ENCODE assay signal across 8 mouse cellular contexts in genomic region chr2:174672506-174673190, GRCm38 (mm10). TPM values are rescaled to one million over a fixed set of nuclear protein-coding genes. Genes with fewer than 3 reads are reported as not detected.
DNase-seq lines count a peak whose midpoint lies in the region; ATAC-seq and TF ChIP-seq lines count a peak whose summit lies in the region.

No protein-coding gene starts in this region.

- no peaks in the 10 kb centered on the region for H3K9me3 ChIP-seq in forebrain, postnatal 0 days (ENCODE audit: low read length)
- H3K9me3 ChIP-seq in hindbrain, embryonic 16.5 days (ENCODE audit: control insufficient read depth, low read length) = no peaks in the 10 kb centered on the region
- H3K9me3 ChIP-seq in liver, embryonic 11.5 days (ENCODE audit: control insufficient read depth, low read length) = no peaks in the 10 kb centered on the region
- H3K9me3 ChIP-seq in midbrain, postnatal 0 days (ENCODE audit: low read length) = no peaks in the 10 kb centered on the region

- ATAC-seq in forebrain, postnatal 0 days = no peak
- no peak for ATAC-seq in hindbrain, embryonic 16.5 days
- peak; percentile 62 for ATAC-seq in liver, embryonic 11.5 days (replicated peaks; ENCODE audit: low FRiP score)
- no peak for ATAC-seq in midbrain, postnatal 0 days (ENCODE audit: low FRiP score)

- peak overlapping the region; percentile 43 for H3K4me3 ChIP-seq in bone marrow, adult 2 months (replicated peaks; ENCODE audit: control insufficient read depth, low read depth, low read length)
- no peak overlapping the region for H3K4me3 ChIP-seq in forebrain, postnatal 0 days (ENCODE audit: low read depth, low read length)
- H3K4me3 ChIP-seq in hindbrain, embryonic 16.5 days (ENCODE audit: low read length) = no peak overlapping the region
- H3K4me3 ChIP-seq in liver, embryonic 11.5 days (ENCODE audit: low read depth, low read length) = peak overlapping the region; percentile 47; the same call in 1 of the 2 replicates
- no peak overlapping the region for H3K4me3 ChIP-seq in midbrain, postnatal 0 days (ENCODE audit: low read depth, low read length)

- H3K4me2 ChIP-seq in forebrain, postnatal 0 days (ENCODE audit: low read depth) = peak overlapping the region; percentile 97
- peak overlapping the region; percentile 95 for H3K4me2 ChIP-seq in hindbrain, embryonic 16.5 days (ENCODE audit: low read length)
- H3K4me2 ChIP-seq in liver, embryonic 11.5 days = peak overlapping the region; percentile 87
- H3K4me2 ChIP-seq in midbrain, postnatal 0 days (ENCODE audit: low read depth, low read length, poor library complexity, severe bottlenecking) = peak overlapping the region; percentile 98

- H3K27ac ChIP-seq in bone marrow, adult 2 months (ENCODE audit: control insufficient read depth, insufficient read depth, low read depth, low read length, poor library complexity) = no peak overlapping the region
- no peak overlapping the region for H3K27ac ChIP-seq in forebrain, postnatal 0 days (ENCODE audit: low read depth, low read length)
- no peak overlapping the region for H3K27ac ChIP-seq in hindbrain, embryonic 16.5 days (ENCODE audit: low read depth, low read length)
- H3K27ac ChIP-seq in liver, embryonic 11.5 days (ENCODE audit: low read depth, low read length) = no peak overlapping the region
- no peak overlapping the region for H3K27ac ChIP-seq in midbrain, postnatal 0 days (ENCODE audit: low read depth, low read length)

- WGBS in bone marrow, adult 2 months = 49% methylated on average over 11 of the region's 11 CpGs
- WGBS in forebrain, postnatal 0 days = 34% methylated on average over 11 of the region's 11 CpGs
- WGBS in hindbrain, embryonic 16.5 days = 31% methylated on average over 11 of the region's 11 CpGs
- 18% methylated on average over 11 of the region's 11 CpGs for WGBS in liver, embryonic 11.5 days
- 29% methylated on average over 11 of the region's 11 CpGs for WGBS in midbrain, postnatal 0 days

- no peaks in the 10 kb centered on the region for H3K36me3 ChIP-seq in forebrain, postnatal 0 days (ENCODE audit: insufficient read depth)
- no peaks in the 10 kb centered on the region for H3K36me3 ChIP-seq in hindbrain, embryonic 16.5 days (ENCODE audit: control insufficient read depth, insufficient read depth, low read length)
- no peaks in the 10 kb centered on the region for H3K36me3 ChIP-seq in liver, embryonic 11.5 days (ENCODE audit: control insufficient read depth, insufficient read depth, low read length)
- no peaks in the 10 kb centered on the region for H3K36me3 ChIP-seq in midbrain, postnatal 0 days (ENCODE audit: insufficient read depth, low read length)

- TF ChIP-seq CTCF in bone marrow, adult 2 months (IDR thresholded peaks at IDR 0.05; ENCODE audit: control insufficient read depth, insufficient read depth, low read length) = peak; percentile 56
- peak; percentile 36 for TF ChIP-seq CTCF in forebrain, postnatal 0 days (IDR thresholded peaks at IDR 0.05; ENCODE audit: low read depth)
- TF ChIP-seq CTCF in midbrain, postnatal 0 days (IDR thresholded peaks at IDR 0.05) = peak; percentile 44

- peak; percentile 5 for DNase-seq in cerebellum, adult 9-10 months
- DNase-seq in cerebellum, adult 11-12 months = no peak
- DNase-seq in forebrain, postnatal 0 days = no peak
- DNase-seq in liver, embryonic 11.5 days (ENCODE audit: low spot score) = peak; percentile 49
- DNase-seq in midbrain, postnatal 0 days (ENCODE audit: low spot score) = no peak
- peak; percentile 52 for DNase-seq in testis, postnatal 10 days (ENCODE audit: low spot score)

- no peak overlapping the region for H3K9ac ChIP-seq in forebrain, postnatal 0 days
- no peak overlapping the region for H3K9ac ChIP-seq in hindbrain, embryonic 16.5 days (ENCODE audit: low read depth, low read length)
- no peak overlapping the region for H3K9ac ChIP-seq in liver, embryonic 11.5 days (ENCODE audit: low read depth, low read length)
- H3K9ac ChIP-seq in midbrain, postnatal 0 days (replicated peaks; ENCODE audit: low read length, poor library complexity, severe bottlenecking) = no peak overlapping the region

- TF ChIP-seq POLR2A in bone marrow, adult 2 months (IDR thresholded peaks at IDR 0.05; ENCODE audit: borderline replicate concordance, control insufficient read depth, low read depth, low read length) = no peak

- H3K4me1 ChIP-seq in bone marrow, adult 2 months (ENCODE audit: control insufficient read depth, insufficient read depth, low read length) = no peaks in the 10 kb centered on the region
- no peaks in the 10 kb centered on the region for H3K4me1 ChIP-seq in forebrain, postnatal 0 days (ENCODE audit: insufficient read depth)
- peaks cover 18% of the 10 kb centered on the region for H3K4me1 ChIP-seq in hindbrain, embryonic 16.5 days (ENCODE audit: control insufficient read depth, insufficient read depth, low read depth, low read length)
- H3K4me1 ChIP-seq in liver, embryonic 11.5 days (replicated peaks; ENCODE audit: control insufficient read depth, insufficient read depth, low read length) = peaks cover 3% of the 10 kb centered on the region; the same call in 1 of the 2 replicates
- H3K4me1 ChIP-seq in midbrain, postnatal 0 days (ENCODE audit: insufficient read depth, low read length) = 0 out of 2 replicates have a peak, but pooled peaks cover 5% of the 10 kb centered on the region

- 0 out of 2 replicates have a peak, but pooled peaks cover 3% of the 10 kb centered on the region for H3K27me3 ChIP-seq in forebrain, postnatal 0 days (ENCODE audit: insufficient read depth, low read length)
- H3K27me3 ChIP-seq in hindbrain, embryonic 16.5 days (replicated peaks; ENCODE audit: control insufficient read depth, insufficient read depth, low read length) = no peaks in the 10 kb centered on the region
- H3K27me3 ChIP-seq in liver, embryonic 11.5 days (replicated peaks; ENCODE audit: control insufficient read depth, insufficient read depth, low read length) = peaks cover 20% of the 10 kb centered on the region
- H3K27me3 ChIP-seq in midbrain, postnatal 0 days (ENCODE audit: insufficient read depth, low read length) = no peaks in the 10 kb centered on the region; the same call in 1 of the 2 replicates

RNA-seq across cellular contexts. Expression of gene Zfp831, which starts 29.3 kb away (rescaled TPM):
- 2.0 and 6.0 TPM in 2 replicates for polyA plus RNA-seq in bone marrow, adult 2 months (2011; ENCODE audit: insufficient read depth, insufficient read length, low replicate concordance, missing spikeins)
- total RNA-seq in forebrain, postnatal 0 days (2014; rRNA removed) = under 0.01 and 0.15 TPM in 2 replicates
- polyA plus RNA-seq in forebrain, postnatal 0 days (2015; fragmentation: Nextera tagmentation; extraction: Ambion mirVana) = 0.02 TPM in 1 of 2 replicates, not detected in the other
- not detected in 2 replicates for polyA plus RNA-seq in hindbrain, embryonic 16.5 days (2015; fragmentation: Nextera tagmentation; extraction: Ambion mirVana)
- 0.01 TPM in 1 of 2 replicates, not detected in the other for polyA plus RNA-seq in liver, embryonic 11.5 days (2014; fragmentation: Nextera tagmentation; extraction: Ambion mirVana)
- 0.09 TPM in 1 of 2 replicates, not detected in the other for total RNA-seq in midbrain, postnatal 0 days (2014; rRNA removed)
- not detected in 2 replicates for polyA plus RNA-seq in midbrain, postnatal 0 days (2015; fragmentation: Nextera tagmentation; extraction: Ambion mirVana)

Comparison
In these comparisons a context has a peak if more than half of its experiments do, and no peak if none do; other contexts are left out.
1. DNase-seq: peak in cerebellum, adult 9-10 months (single experiment), liver, embryonic 11.5 days (single experiment) and testis, postnatal 10 days (single experiment); none in cerebellum, adult 11-12 months (single experiment), forebrain, postnatal 0 days (single experiment) and midbrain, postnatal 0 days (single experiment).
2. H3K4me3 ChIP-seq: peak in bone marrow, adult 2 months (single experiment) and liver, embryonic 11.5 days (single experiment); none in forebrain, postnatal 0 days (single experiment), hindbrain, embryonic 16.5 days (single experiment) and midbrain, postnatal 0 days (single experiment).
3. Peak in every context shown above with its lines, with median percentiles within 50 percentile points of each other: CTCF ChIP-seq and H3K4me2 ChIP-seq.